Mouse (Mus musculus) heart, postnatal 0 days (tissue): ENCODE results near the gene Alas2. TPM values are rescaled to one million over a fixed set of nuclear protein-coding genes. Genes with fewer than 3 reads are reported as not detected.

Experiments
- ATAC-seq: fragments of 200-750 bp; cut with Nextera tagmentation; 2 replicates; pipeline ENCODE4 v1.8.0; 2017; ENCODE audit warnings: low read depth, moderate number of reproducible peaks, moderate library complexity; ENCODE audit not compliant: insufficient read depth
- DNase-seq: peaks from one replicate; pipeline ENCODE4 v3.0.0-alpha.2; 2016; ENCODE audit warnings: low spot score
- H3K27ac ChIP-seq: fragments of 300-500 bp; sonication (generic); 2 replicates; pipeline ENCODE4 v1.5.1; 2014; ENCODE audit warnings: low read depth, mild to moderate bottlenecking
- H3K27me3 ChIP-seq: fragments of 300-500 bp; sonication (generic); 2 replicates; pipeline ENCODE4 v1.6.1; 2014; ENCODE audit warnings: low read length, mixed read lengths; ENCODE audit not compliant: control insufficient read depth, insufficient read depth
- H3K36me3 ChIP-seq: fragments of 300-500 bp; sonication (generic); replicated peaks from 2 replicates; pipeline ENCODE4 v1.6.1; 2014; ENCODE audit warnings: low read length, mixed read lengths; ENCODE audit not compliant: control insufficient read depth, insufficient read depth
- H3K4me1 ChIP-seq: fragments of 300-500 bp; sonication (generic); 2 replicates; pipeline ENCODE4 v1.6.1; 2014; ENCODE audit warnings: antibody characterized with exemption; ENCODE audit not compliant: control insufficient read depth, insufficient read depth
- H3K4me2 ChIP-seq: fragments of 300-500 bp; sonication (generic); 2 replicates; pipeline ENCODE4 v1.6.1; 2014; ENCODE audit warnings: low read depth, mild to moderate bottlenecking, low read length, moderate library complexity
- H3K4me3 ChIP-seq: fragments of 300-500 bp; sonication (generic); 2 replicates; pipeline ENCODE4 v1.5.1; 2014; ENCODE audit warnings: low read depth, low read length
- H3K9ac ChIP-seq: fragments of 300-500 bp; sonication (generic); replicated peaks from 2 replicates; pipeline ENCODE4 v1.6.1; 2014; ENCODE audit warnings: low read depth, low read length, mixed read lengths
- H3K9me3 ChIP-seq: fragments of 300-500 bp; sonication (generic); replicated peaks from 2 replicates; pipeline ENCODE4 v1.6.1; 2016; ENCODE audit warnings: low read length; ENCODE audit not compliant: control insufficient read depth
- CTCF ChIP-seq: IDR thresholded peaks from 2 replicates; pipeline ENCODE4 v1.5.1; 2016; ENCODE audit warnings: antibody characterized with exemption, control low read depth, low read depth
- EP300 ChIP-seq: IDR thresholded peaks from 2 replicates; pipeline ENCODE4 v1.6.1; 2016; ENCODE audit warnings: antibody characterized with exemption, low read depth
- WGBS: fragments of 180-500 bp; shearing (Covaris S2); extraction: QIAGEN DNeasy Blood & Tissue Kit; methylation state at CpG from one replicate; pipeline ENCODE4 v1.1.7; 2014; 5-methylcytosine and 5-hydroxymethylcytosine counted together
- polyA plus RNA-seq: library from polyadenylated mRNA; unstranded; fragments of >200 nt; fragmentation: Nextera tagmentation; extraction: Ambion mirVana; gene quantifications from 2 replicates; pipeline ENCODE4 v1.2.1, GENCODE M21; 2015
- total RNA-seq: library from RNA; depleted of rRNA; stranded (reverse); fragments of >200 nt; gene quantifications from 2 replicates; pipeline ENCODE4 v1.2.3, GENCODE M21; 2014; ENCODE audit warnings: low replicate concordance

The Alas2 gene
- total and polyA plus RNA-seq, 2 experiments from 2014 or later: 49.5 to 69.0 TPM

- Histone ChIP-seq H3K9me3 (no peaks in the 10 kb centered on the region), H3K4me3 (no peak overlapping the region), H3K27me3 (no peaks in the 10 kb centered on the region), H3K9ac (no peak overlapping the region), H3K27ac (no peak overlapping the region), H3K36me3 (no peaks in the 10 kb centered on the region), H3K4me1 (no peaks in the 10 kb centered on the region), H3K4me2 (no peak overlapping the region)
- 91% methylated on average over 1 of the region's 1 CpGs for WGBS
- ATAC-seq: no peak
- no peak for DNase-seq
- TF ChIP-seq CTCF (no peak), EP300 (no peak)
Observed at GRCm38 (mm10) chrX:150516477-150516876, 30.7 kb upstream of the Alas2 start.

DNA sequence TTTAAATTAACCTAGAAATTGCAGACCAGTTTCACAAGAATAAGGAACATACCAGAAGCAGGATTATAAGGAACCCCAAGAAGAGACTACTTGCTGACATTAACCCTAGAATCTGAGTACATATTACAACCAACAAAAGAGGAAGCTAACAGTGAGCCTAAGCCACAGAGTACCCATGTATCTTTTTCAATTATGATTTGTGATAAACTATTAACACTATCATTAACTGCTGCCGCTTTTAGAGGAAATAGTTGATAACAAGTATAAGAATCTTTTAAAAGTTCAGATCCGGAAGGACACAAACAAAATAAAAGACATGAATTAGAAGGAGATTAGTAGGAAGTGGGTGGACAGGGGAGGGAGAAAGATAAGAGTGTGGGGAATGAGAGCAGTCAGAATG lies 7.1 kb upstream of the Alas2 start:
- WGBS: 49% methylated on average over 2 of the region's 2 CpGs
- no peak overlapping the region for H3K9ac ChIP-seq
- no peaks in the 10 kb centered on the region for H3K27me3 ChIP-seq

GRCm38 (mm10) chrX:150541684-150542083 lies 5.5 kb upstream of the Alas2 start:
- H3K4me1 ChIP-seq: no peaks in the 10 kb centered on the region
- H3K4me2 ChIP-seq: no peak overlapping the region
- no peaks in the 10 kb centered on the region for H3K36me3 ChIP-seq
- TF ChIP-seq CTCF: no peak
- TF ChIP-seq EP300: no peak
- H3K27ac ChIP-seq: no peak overlapping the region
- H3K4me3 ChIP-seq: no peak overlapping the region
- no peaks in the 10 kb centered on the region for H3K27me3 ChIP-seq
- H3K9ac ChIP-seq: no peak overlapping the region
- ATAC-seq (no peak), DNase-seq (no peak)
- H3K9me3 ChIP-seq: no peaks in the 10 kb centered on the region

More for the DNA sequence above, 7.1 kb upstream of the Alas2 start:
- TF ChIP-seq CTCF (no peak), EP300 (no peak)
- Histone ChIP-seq H3K36me3 (no peaks in the 10 kb centered on the region), H3K4me3 (no peak overlapping the region), H3K27ac (no peak overlapping the region), H3K4me2 (no peak overlapping the region), H3K9me3 (no peaks in the 10 kb centered on the region), H3K4me1 (no peaks in the 10 kb centered on the region)
- DNase-seq: no peak
- ATAC-seq: no peak

- H3K4me2 ChIP-seq: no peak overlapping the region
- DNase-seq (no peak), ATAC-seq (no peak)
- no peak overlapping the region for H3K27ac ChIP-seq
- no peaks in the 10 kb centered on the region for H3K4me1 ChIP-seq
- no peak overlapping the region for H3K9ac ChIP-seq
- H3K27me3 ChIP-seq: no peaks in the 10 kb centered on the region
- no peaks in the 10 kb centered on the region for H3K9me3 ChIP-seq
- 48% methylated on average over 3 of the region's 3 CpGs for WGBS
- no peak overlapping the region for H3K4me3 ChIP-seq
- no peaks in the 10 kb centered on the region for H3K36me3 ChIP-seq
- no peak for TF ChIP-seq EP300
- no peak for TF ChIP-seq CTCF
Observed at GRCm38 (mm10) chrX:150549639-150550038, 2.5 kb downstream of the Alas2 start.

GRCm38 (mm10) chrX:150551986-150552385 lies 4.8 kb downstream of the Alas2 start:
- no peak for DNase-seq
- Histone ChIP-seq H3K4me3 (no peak overlapping the region), H3K4me2 (no peak overlapping the region), H3K36me3 (no peaks in the 10 kb centered on the region), H3K27me3 (no peaks in the 10 kb centered on the region), H3K4me1 (no peaks in the 10 kb centered on the region), H3K27ac (no peak overlapping the region), H3K9me3 (no peaks in the 10 kb centered on the region), H3K9ac (no peak overlapping the region)
- ATAC-seq: no peak
- no peak for TF ChIP-seq CTCF
- no peak for TF ChIP-seq EP300
- WGBS: 86% methylated on average over 2 of the region's 2 CpGs

- Histone ChIP-seq H3K27ac (no peak overlapping the region), H3K9ac (no peak overlapping the region), H3K36me3 (no peaks in the 10 kb centered on the region), H3K4me2 (no peak overlapping the region), H3K27me3 (no peaks in the 10 kb centered on the region), H3K9me3 (no peaks in the 10 kb centered on the region), H3K4me1 (no peaks in the 10 kb centered on the region), H3K4me3 (no peak overlapping the region)
- TF ChIP-seq EP300 (no peak), CTCF (no peak)
- no peak for ATAC-seq
- DNase-seq: no peak
- WGBS: 63% methylated on average over 3 of the region's 3 CpGs
Observed at GRCm38 (mm10) chrX:150554032-150554431, 6.9 kb downstream of the Alas2 start.
